Mouse (Mus musculus): ENCODE data around the gene Mrpl34. TPM values are rescaled to one million over a fixed set of nuclear protein-coding genes. Genes with fewer than 3 reads are reported as not detected.

Gene Mrpl34
- polyA plus RNA-seq (2014; fragmentation: Illumina TruSeq; extraction: RNeasy Lipid Tissue Mini Kit (QIAGEN cat#74804)): 9.7 TPM

DNA sequence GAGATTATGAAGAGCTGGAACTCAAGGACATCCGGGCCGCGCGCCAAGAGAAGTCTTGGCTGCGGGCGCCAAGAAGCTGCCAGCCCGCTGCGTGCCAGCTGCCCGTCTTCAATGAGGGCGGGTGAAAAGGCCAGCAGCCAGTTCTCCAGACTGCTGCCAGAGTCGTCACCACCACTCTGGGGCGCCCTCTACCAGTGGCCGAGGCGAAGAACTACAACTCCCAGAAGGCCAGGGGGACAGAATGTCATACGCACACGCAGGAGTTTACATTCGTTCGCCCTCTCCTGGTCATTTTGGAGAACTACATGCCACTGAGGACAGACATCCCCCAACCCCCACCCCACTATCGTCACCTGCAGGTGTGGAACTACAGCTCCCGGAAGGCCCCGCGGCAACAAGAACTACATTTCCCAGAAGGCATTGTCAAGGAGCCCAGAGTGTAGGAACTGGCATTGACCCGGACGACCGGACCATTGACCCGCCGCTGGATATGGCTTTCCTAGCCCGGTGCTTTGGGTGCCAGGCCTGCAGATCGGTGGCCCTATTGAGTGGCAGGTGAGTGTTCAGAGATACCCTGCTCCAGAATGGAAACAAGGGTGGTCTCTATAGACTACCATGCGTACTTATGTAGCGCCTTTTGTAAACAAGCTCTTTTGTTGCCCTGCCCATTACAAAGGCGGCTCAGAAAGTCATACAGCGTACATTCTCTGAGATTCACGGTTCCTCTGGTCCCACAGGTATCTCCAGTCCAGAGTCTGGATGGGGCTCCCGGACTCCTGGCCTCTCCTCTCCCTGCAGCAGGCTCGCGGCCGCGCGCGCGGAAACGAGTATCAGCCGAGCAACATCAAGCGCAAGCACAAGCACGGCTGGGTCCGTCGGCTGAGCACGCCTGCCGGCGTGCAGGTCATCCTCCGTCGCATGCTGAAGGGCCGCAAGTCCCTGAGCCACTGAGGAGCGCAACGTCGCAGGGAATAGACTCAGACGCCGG, at the start of gene Mrpl34:
Mrpl34 (plus strand) TSS at position 447 of the 988 bp plus-strand sequence.

DNA sequence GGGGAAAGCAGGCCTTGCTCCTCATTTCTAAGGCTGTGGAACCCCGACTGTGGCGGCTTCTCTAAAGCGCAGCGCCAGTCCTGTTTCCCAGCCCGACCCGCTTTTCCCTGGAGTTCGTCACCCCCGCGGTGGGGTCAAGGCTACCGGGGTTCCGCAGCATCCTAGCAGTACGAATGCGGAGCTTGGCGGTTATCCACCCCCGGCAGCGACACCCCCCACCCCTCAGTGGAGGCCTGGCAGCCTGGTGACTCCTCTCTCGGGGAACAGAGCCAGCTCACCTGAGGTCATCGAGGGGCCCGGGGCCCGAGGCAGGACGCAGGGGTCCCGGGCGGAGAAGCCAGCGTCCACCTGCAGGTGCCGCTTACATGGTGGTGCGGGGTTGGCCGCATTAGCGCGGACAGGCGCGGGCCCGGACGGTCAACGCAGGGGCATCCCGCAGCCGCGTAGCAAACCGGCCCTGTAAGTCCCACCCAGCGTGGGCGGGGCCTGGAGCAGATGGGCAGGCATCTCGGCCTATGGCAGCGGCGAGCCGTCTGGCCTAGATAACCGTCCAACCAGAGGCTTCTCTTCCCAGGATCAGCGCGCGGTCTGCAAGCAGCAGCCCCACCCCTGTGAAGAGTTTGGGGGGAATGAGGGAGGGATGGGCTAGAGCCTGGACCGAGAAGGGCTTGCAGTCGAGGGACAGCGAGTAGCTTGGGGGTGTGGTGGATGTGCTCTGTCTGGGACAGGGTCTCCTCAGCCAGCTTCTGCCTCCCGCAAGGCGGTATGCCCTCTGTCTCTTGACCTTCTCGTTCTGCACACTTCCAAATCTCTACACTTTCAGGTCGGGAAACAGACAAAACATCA, 1.3 kb upstream of the Mrpl34 start, which contains the start of gene Abhd8:
Abhd8 (minus strand) TSS at position 468 of the 846 bp plus-strand sequence.

DNA sequence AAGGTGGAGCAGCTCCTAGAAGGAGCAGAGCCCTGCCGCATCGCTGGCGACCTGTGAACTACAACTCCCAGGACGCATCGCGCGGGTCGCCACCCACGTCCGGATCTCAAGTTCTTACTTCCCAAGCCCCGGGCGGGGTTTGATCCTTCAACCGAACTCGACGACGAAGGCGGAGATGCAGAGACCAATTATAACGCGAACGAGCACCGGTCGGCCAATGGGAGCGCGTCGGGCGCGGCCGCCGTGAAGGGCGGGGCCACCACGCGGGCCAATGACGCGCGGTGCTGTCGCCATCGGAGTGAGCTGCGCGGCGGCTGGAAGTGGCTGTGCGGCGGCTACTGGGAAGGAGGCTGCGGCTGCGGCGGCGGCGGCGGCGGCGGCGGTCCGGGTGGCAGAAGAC, 4.2 kb downstream of the Mrpl34 start, which contains the start of gene Dda1:
Dda1 (plus strand) TSS at position 284 of the 400 bp plus-strand sequence.

DNA sequence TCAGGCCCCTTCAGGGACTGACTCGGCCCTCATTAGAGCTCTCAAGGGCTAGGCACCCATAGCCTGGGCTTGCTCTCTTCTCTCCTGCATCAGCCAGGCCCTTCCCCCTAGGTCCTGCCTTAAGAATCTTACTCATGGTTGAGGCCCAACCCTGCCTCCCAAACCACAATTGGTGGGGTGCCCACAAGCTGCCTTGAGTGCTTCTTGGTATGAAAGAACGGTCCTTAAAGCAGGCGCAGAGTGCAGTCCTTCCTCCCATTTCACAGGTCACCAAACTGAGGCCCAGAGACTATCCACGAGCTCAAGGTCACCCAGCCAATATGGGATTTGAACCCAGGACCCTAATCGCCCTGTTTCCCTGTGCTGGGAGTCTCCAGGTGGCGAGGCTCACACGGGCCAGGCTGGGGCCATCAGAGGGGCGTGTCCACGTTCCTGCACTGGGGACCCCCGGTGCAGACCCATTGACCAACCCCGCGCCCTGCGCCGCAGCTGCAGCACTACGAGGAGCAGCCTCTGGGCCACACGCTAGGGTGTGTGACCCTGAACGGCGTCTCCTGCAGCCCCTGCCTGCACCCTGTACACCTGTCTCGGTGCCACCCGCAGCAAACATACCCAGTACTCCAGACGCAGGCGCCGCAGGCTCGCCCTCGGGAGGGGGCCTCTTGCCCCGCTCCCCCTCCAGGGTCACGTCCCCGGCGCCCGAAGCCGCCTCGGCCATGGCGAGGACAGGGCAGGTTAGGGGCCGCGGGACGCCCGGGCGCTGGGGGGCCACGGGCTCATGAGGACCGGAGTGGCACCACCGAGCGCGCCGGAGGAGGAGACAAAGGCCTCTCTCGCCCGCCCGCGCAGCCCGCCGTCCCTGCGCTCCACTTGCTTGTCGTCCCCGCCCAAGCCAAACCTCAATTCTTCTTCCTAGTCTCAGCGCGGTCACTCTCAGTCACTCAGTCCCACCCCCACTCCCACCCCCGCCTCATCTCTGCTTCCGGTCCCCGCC, 20.7 kb downstream of the Mrpl34 start, which contains the start of gene Ano8:
Ano8 (minus strand) TSS at position 822 of the 994 bp plus-strand sequence.

DNA sequence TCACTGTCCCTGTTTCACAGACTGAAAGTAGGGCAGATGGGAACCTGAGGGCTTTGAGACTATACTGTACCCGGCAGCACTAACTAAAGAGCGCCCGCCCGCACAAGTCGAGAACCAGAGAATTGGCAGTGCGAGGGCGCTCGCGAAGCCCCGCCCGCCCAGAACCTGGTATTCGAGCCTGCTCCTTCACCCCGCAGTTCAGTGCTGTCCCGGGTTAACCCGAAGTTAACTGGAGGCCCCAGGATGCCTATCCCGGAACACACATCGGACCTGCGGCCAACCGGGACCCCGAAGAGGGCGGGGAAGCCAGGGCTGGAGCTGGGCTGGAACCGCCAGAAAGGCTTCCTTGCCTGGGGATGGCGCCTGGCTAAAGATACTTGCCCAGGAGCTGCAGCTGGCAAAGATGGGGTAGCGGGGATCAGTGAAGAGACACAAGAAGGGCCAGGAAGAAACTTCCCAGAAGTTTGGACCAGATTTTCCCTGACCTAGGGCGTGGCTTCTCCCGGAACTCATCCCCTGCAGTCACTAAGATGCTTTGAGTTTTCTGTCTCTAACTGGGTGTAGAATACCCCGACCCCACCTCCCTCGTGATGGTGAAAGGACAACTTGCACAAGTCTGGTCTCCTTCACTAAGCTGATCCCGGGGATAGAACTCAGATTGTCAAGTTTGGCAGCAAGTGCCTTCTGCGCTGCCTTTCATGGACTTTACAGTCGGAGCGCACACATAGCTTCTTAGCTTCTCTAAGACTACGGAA, 23.1 kb downstream of the Mrpl34 start, which contains the start of gene Gtpbp3:
Gtpbp3 (plus strand) TSS at position 413 of the 755 bp plus-strand sequence.

DNA sequence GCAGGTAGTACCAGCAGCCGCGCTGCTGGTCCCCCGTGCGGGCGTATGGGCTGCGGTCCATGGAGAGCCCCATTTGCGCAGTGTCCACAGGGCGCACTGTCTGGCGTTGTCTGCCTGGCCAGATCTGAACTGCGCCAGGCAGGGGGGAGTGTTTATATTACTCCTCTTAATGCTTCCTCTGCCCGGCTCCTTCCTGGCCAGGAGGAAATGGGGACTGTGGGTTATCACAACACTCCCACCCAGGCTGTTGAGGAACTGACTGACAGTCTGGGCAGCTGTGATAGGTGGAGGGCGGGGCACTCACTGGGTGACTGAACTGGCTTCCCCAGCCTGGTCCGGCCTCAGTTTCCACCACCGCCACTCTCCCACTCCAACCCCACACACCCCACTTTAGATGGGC, 46.9 kb downstream of the Mrpl34 start, which contains the start of gene Plvap:
Plvap (minus strand) TSS at position 109 of the 400 bp plus-strand sequence.

Other genes starting within 250 kb of the Mrpl34 start
- gene Myo9b, start 192.2 kb upstream of the Mrpl34 start, polyA plus RNA-seq (2014; fragmentation: Illumina TruSeq; extraction: RNeasy Lipid Tissue Mini Kit (QIAGEN cat#74804)): 2.3 TPM
- gene Haus8, start 192.0 kb upstream of the Mrpl34 start, polyA plus RNA-seq (2014; fragmentation: Illumina TruSeq; extraction: RNeasy Lipid Tissue Mini Kit (QIAGEN cat#74804)): 5.0 TPM
- gene Use1, start 98.1 kb upstream of the Mrpl34 start, polyA plus RNA-seq (2014; fragmentation: Illumina TruSeq; extraction: RNeasy Lipid Tissue Mini Kit (QIAGEN cat#74804)): 1.5 TPM
- 1.2 TPM for gene Ocel1, start 93.7 kb upstream of the Mrpl34 start, polyA plus RNA-seq (2014; fragmentation: Illumina TruSeq; extraction: RNeasy Lipid Tissue Mini Kit (QIAGEN cat#74804))
- gene Nr2f6, start 83.0 kb upstream of the Mrpl34 start, polyA plus RNA-seq (2014; fragmentation: Illumina TruSeq; extraction: RNeasy Lipid Tissue Mini Kit (QIAGEN cat#74804)): 1.3 TPM
- gene Ushbp1, start 69.2 kb upstream of the Mrpl34 start, polyA plus RNA-seq (2014; fragmentation: Illumina TruSeq; extraction: RNeasy Lipid Tissue Mini Kit (QIAGEN cat#74804)): 0.31 TPM
- gene Babam1, start 68.1 kb upstream of the Mrpl34 start, polyA plus RNA-seq (2014; fragmentation: Illumina TruSeq; extraction: RNeasy Lipid Tissue Mini Kit (QIAGEN cat#74804)): 8.6 TPM
- 0.54 TPM for gene Ankle1, start 58.9 kb upstream of the Mrpl34 start, polyA plus RNA-seq (2014; fragmentation: Illumina TruSeq; extraction: RNeasy Lipid Tissue Mini Kit (QIAGEN cat#74804))
- 0.68 TPM for gene Abhd8, start 1.3 kb upstream of the Mrpl34 start, polyA plus RNA-seq (2014; fragmentation: Illumina TruSeq; extraction: RNeasy Lipid Tissue Mini Kit (QIAGEN cat#74804))
- gene Dda1, start 4.2 kb downstream of the Mrpl34 start, polyA plus RNA-seq (2014; fragmentation: Illumina TruSeq; extraction: RNeasy Lipid Tissue Mini Kit (QIAGEN cat#74804)): 3.4 TPM
- 1.00 TPM for gene Ano8, start 21.0 kb downstream of the Mrpl34 start, polyA plus RNA-seq (2014; fragmentation: Illumina TruSeq; extraction: RNeasy Lipid Tissue Mini Kit (QIAGEN cat#74804))
- gene Gtpbp3, start 23.1 kb downstream of the Mrpl34 start, polyA plus RNA-seq (2014; fragmentation: Illumina TruSeq; extraction: RNeasy Lipid Tissue Mini Kit (QIAGEN cat#74804)): 1.3 TPM
- 0.46 TPM for gene Plvap, start 46.8 kb downstream of the Mrpl34 start, polyA plus RNA-seq (2014; fragmentation: Illumina TruSeq; extraction: RNeasy Lipid Tissue Mini Kit (QIAGEN cat#74804))
- not detected for gene Ccdc194, start 60.8 kb downstream of the Mrpl34 start, polyA plus RNA-seq (2014; fragmentation: Illumina TruSeq; extraction: RNeasy Lipid Tissue Mini Kit (QIAGEN cat#74804))
- 8.3 TPM for gene Bst2, start 72.5 kb downstream of the Mrpl34 start, polyA plus RNA-seq (2014; fragmentation: Illumina TruSeq; extraction: RNeasy Lipid Tissue Mini Kit (QIAGEN cat#74804))
- gene Mvb12a, start 78.0 kb downstream of the Mrpl34 start, polyA plus RNA-seq (2014; fragmentation: Illumina TruSeq; extraction: RNeasy Lipid Tissue Mini Kit (QIAGEN cat#74804)): 0.66 TPM
- 3.4 TPM for gene Tmem221, start 93.9 kb downstream of the Mrpl34 start, polyA plus RNA-seq (2014; fragmentation: Illumina TruSeq; extraction: RNeasy Lipid Tissue Mini Kit (QIAGEN cat#74804))
- 0.26 TPM for gene Nxnl1, start 101.6 kb downstream of the Mrpl34 start, polyA plus RNA-seq (2014; fragmentation: Illumina TruSeq; extraction: RNeasy Lipid Tissue Mini Kit (QIAGEN cat#74804))
- gene Slc27a1, start 103.9 kb downstream of the Mrpl34 start, polyA plus RNA-seq (2014; fragmentation: Illumina TruSeq; extraction: RNeasy Lipid Tissue Mini Kit (QIAGEN cat#74804)): 4.7 TPM
- gene Pgls, start 127.2 kb downstream of the Mrpl34 start, polyA plus RNA-seq (2014; fragmentation: Illumina TruSeq; extraction: RNeasy Lipid Tissue Mini Kit (QIAGEN cat#74804)): 0.17 TPM
- not detected for gene Fam129c, start 132.7 kb downstream of the Mrpl34 start, polyA plus RNA-seq (2014; fragmentation: Illumina TruSeq; extraction: RNeasy Lipid Tissue Mini Kit (QIAGEN cat#74804))
- 73.2 TPM for gene Colgalt1, start 146.0 kb downstream of the Mrpl34 start, polyA plus RNA-seq (2014; fragmentation: Illumina TruSeq; extraction: RNeasy Lipid Tissue Mini Kit (QIAGEN cat#74804))
- gene Unc13a, start 206.8 kb downstream of the Mrpl34 start, polyA plus RNA-seq (2014; fragmentation: Illumina TruSeq; extraction: RNeasy Lipid Tissue Mini Kit (QIAGEN cat#74804)): not detected
- not detected for gene Jak3, start 211.3 kb downstream of the Mrpl34 start, polyA plus RNA-seq (2014; fragmentation: Illumina TruSeq; extraction: RNeasy Lipid Tissue Mini Kit (QIAGEN cat#74804))
- not detected for gene Insl3, start 224.3 kb downstream of the Mrpl34 start, polyA plus RNA-seq (2014; fragmentation: Illumina TruSeq; extraction: RNeasy Lipid Tissue Mini Kit (QIAGEN cat#74804))
- gene B3gnt3, start 236.8 kb downstream of the Mrpl34 start, polyA plus RNA-seq (2014; fragmentation: Illumina TruSeq; extraction: RNeasy Lipid Tissue Mini Kit (QIAGEN cat#74804)): 2.2 TPM